Mouse (Mus musculus): ENCODE results near the gene Metrn. TPM values are rescaled to one million over a fixed set of nuclear protein-coding genes. Genes with fewer than 3 reads are reported as not detected.
A peak's percentile ranks its signal among the peaks of the same experiment; 100 is the strongest.

The Metrn gene
- polyA plus RNA-seq, 1 experiment = 14.6 TPM

- Histone ChIP-seq H3K27ac (ENCODE audit: insufficient read depth, low read depth, low read length) (peak overlapping the region; percentile 81), H3K4me1 (ENCODE audit: control insufficient read depth, insufficient read depth, low read length) (peaks cover 18% of the 10 kb centered on the region), H3K4me3 (ENCODE audit: insufficient read depth, low read length) (peak overlapping the region; percentile 92)
- TF ChIP-seq POLR2A (IDR thresholded peaks at IDR 0.05; ENCODE audit: borderline replicate concordance, low read depth, low read length) (no peak), CTCF (IDR thresholded peaks at IDR 0.05; ENCODE audit: low read depth, low read length) (no peak)
Measured at GRCm38 (mm10) chr17:25831451-25832281, 34.7 kb upstream of the Metrn start.

DNA sequence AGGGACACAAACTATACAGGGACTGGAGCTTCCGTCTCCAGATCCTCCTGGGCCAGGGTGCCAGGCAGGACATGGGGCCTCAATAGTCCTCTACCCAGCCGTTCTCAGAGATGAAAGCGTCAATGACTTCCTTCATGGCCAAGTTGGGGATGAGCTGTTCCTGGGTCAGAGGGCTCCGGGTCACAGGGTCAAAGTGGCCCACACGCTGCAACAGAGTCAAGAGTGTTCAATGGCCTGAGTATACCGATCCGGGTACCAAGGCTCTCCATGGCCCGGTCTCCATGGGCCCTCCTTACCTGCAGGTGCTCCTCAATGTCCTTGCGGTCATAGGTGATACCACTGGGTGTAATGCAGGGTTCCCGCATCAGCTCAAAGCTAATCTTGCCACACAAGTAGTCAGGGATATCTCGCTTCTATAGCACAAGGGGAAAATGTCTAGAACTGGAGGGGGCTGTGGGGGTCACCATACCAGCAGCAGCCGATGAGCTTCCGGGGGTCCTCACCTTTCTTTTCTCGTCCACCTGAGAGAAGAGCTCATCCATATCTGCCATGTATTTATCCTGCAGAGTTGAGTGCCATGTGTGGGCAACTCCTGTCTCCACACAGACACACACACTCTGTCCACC, 34.0 kb upstream of the Metrn start:
- no peak for TF ChIP-seq CTCF (IDR thresholded peaks at IDR 0.05; ENCODE audit: low read depth, low read length)
- no peak for TF ChIP-seq POLR2A (IDR thresholded peaks at IDR 0.05; ENCODE audit: borderline replicate concordance, low read depth, low read length)
- H3K4me3 ChIP-seq (ENCODE audit: insufficient read depth, low read length) = peak overlapping the region; percentile 92
- H3K4me1 ChIP-seq (ENCODE audit: control insufficient read depth, insufficient read depth, low read length) = peaks cover 18% of the 10 kb centered on the region
- H3K27ac ChIP-seq (ENCODE audit: insufficient read depth, low read depth, low read length) = no peak overlapping the region

GRCm38 (mm10) chr17:25830200-25830753, 33.3 kb upstream of the Metrn start:
- H3K4me3 ChIP-seq (ENCODE audit: insufficient read depth, low read length) = no peak overlapping the region
- H3K4me1 ChIP-seq (ENCODE audit: control insufficient read depth, insufficient read depth, low read length) = peaks cover 18% of the 10 kb centered on the region
- no peak overlapping the region for H3K27ac ChIP-seq (ENCODE audit: insufficient read depth, low read depth, low read length)
- TF ChIP-seq CTCF (IDR thresholded peaks at IDR 0.05; ENCODE audit: low read depth, low read length) (no peak), POLR2A (IDR thresholded peaks at IDR 0.05; ENCODE audit: borderline replicate concordance, low read depth, low read length) (no peak)

DNA sequence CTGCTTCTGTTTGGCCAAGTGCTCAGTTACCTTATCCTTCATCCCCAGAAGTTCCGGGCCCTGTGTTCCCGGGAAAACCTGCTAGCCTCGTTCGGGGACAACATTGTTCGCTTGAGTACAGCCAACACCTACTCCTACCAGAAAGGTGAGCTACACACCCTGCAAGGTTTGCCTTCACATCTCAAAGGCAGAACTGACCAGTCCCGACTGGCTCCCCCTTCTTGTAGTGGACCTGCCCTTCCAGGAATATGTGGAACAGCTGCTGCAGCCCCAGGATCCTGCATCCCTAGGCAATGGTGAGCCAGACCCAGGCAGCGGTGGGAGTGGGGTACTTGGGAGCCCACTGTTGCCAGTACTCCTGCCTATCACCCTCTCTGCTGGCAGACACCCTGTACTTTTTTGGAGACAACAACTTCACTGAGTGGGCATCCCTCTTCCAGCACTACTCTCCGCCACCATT, 32.7 kb upstream of the Metrn start:
- TF ChIP-seq POLR2A (IDR thresholded peaks at IDR 0.05; ENCODE audit: borderline replicate concordance, low read depth, low read length) = no peak
- H3K4me3 ChIP-seq (ENCODE audit: insufficient read depth, low read length) = peak overlapping the region; percentile 77
- peaks cover 15% of the 10 kb centered on the region for H3K4me1 ChIP-seq (ENCODE audit: control insufficient read depth, insufficient read depth, low read length)
- H3K27ac ChIP-seq (ENCODE audit: insufficient read depth, low read depth, low read length) = no peak overlapping the region

DNA sequence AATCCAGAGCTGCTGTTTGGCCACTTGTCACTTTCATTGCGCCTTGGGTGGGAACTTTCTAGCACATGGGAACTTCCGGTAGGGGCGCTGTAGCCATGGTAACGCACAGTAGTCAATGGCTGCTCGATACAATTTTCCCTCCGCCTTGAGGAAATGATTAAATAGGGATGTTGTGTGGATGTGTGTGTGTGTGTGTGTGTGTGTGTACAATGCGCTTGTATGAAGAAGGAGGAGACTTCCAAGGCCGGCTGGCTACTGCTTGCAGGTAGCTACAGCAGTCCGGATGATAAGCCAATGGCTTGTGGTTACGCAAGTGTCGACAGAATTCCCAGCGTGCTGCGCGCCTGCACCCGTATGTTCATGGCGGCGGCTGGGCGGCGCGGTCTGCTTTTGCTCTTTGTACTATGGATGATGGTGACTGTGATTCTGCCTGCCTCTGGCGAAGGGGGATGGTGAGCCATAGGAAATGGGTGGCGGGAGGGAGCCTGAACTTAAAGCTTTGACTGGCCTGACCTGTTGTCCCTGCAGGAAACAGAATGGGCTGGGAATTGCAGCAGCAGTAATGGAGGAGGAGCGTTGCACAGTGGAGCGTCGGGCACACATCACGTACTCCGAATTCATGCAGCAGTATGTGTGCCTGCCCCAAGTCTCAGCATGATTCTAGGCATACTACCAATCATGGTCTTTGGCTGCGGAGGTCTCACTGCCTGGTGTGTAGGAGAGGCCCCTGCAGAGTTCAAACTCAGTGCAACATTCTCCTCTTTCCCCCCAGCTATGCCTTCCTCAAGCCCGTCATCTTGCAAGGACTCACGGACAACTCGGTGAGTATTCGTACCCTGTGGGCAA, 32.0 kb upstream of the Metrn start, which contains the start of gene Jmjd8:
TSS of gene Jmjd8 (plus strand) at position 156 of the 846 bp plus-strand sequence.
- H3K4me1 ChIP-seq (ENCODE audit: control insufficient read depth, insufficient read depth, low read length) = peaks cover 18% of the 10 kb centered on the region
- H3K4me3 ChIP-seq (ENCODE audit: insufficient read depth, low read length) = peak within 1 kb of the TSS; percentile 77
- TF ChIP-seq POLR2A (IDR thresholded peaks at IDR 0.05; ENCODE audit: borderline replicate concordance, low read depth, low read length) (no peak), CTCF (IDR thresholded peaks at IDR 0.05; ENCODE audit: low read depth, low read length) (no peak)
- peak within 1 kb of the TSS; percentile 42; the same call in 1 of the 2 replicates for H3K27ac ChIP-seq (ENCODE audit: insufficient read depth, low read depth, low read length)

DNA sequence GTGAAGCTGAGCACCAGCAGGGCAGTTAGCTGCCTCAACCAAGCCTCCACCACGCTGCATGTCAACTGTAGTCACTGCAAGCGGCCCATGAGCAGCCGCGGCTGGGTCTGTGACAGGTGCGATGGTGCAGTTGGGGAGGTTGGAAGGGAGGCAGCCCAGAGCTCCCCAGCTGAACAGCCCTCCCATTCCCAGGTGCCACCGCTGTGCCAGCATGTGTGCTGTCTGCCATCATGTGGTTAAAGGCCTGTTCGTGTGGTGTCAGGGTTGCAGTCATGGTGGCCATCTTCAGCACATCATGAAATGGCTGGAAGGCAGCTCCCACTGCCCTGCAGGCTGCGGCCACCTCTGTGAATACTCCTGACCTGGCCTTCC, 31.3 kb upstream of the Metrn start:
- H3K4me3 ChIP-seq (ENCODE audit: insufficient read depth, low read length) = peak overlapping the region; percentile 77
- H3K4me1 ChIP-seq (ENCODE audit: control insufficient read depth, insufficient read depth, low read length) = peaks cover 18% of the 10 kb centered on the region
- no peak for TF ChIP-seq CTCF (IDR thresholded peaks at IDR 0.05; ENCODE audit: low read depth, low read length)
- no peak for TF ChIP-seq POLR2A (IDR thresholded peaks at IDR 0.05; ENCODE audit: borderline replicate concordance, low read depth, low read length)
- no peak overlapping the region for H3K27ac ChIP-seq (ENCODE audit: insufficient read depth, low read depth, low read length)

GRCm38 (mm10) chr17:25827546-25828222, 30.7 kb upstream of the Metrn start:
- Histone ChIP-seq H3K4me3 (ENCODE audit: insufficient read depth, low read length) (no peak overlapping the region), H3K27ac (ENCODE audit: insufficient read depth, low read depth, low read length) (no peak overlapping the region), H3K4me1 (ENCODE audit: control insufficient read depth, insufficient read depth, low read length) (peaks cover 21% of the 10 kb centered on the region)
- TF ChIP-seq POLR2A (IDR thresholded peaks at IDR 0.05; ENCODE audit: borderline replicate concordance, low read depth, low read length) = no peak
- TF ChIP-seq CTCF (IDR thresholded peaks at IDR 0.05; ENCODE audit: low read depth, low read length) = no peak

GRCm38 (mm10) chr17:25827011-25827410, 30.1 kb upstream of the Metrn start:
- no peak for TF ChIP-seq CTCF (IDR thresholded peaks at IDR 0.05; ENCODE audit: low read depth, low read length)
- no peak for TF ChIP-seq POLR2A (IDR thresholded peaks at IDR 0.05; ENCODE audit: borderline replicate concordance, low read depth, low read length)
- no peak overlapping the region for H3K4me3 ChIP-seq (ENCODE audit: insufficient read depth, low read length)
- no peak overlapping the region for H3K27ac ChIP-seq (ENCODE audit: insufficient read depth, low read depth, low read length)
- peaks cover 21% of the 10 kb centered on the region for H3K4me1 ChIP-seq (ENCODE audit: control insufficient read depth, insufficient read depth, low read length)

Data from bone marrow macrophage, adult 2 months (primary cell).